Mouse (Mus musculus) embryonic facial prominence, embryonic 14.5 days (tissue): ENCODE data around the gene Eif3k. TPM values are rescaled to one million over a fixed set of nuclear protein-coding genes. Genes with fewer than 3 reads are reported as not detected.
"Not testable (repeated sequence)": the region's sequence is repeated elsewhere in the genome, so short reads cannot be mapped to it uniquely, and the experiment has no call there.

ENCODE experiments used
- ATAC-seq: fragments of 200-750 bp; cut with Nextera tagmentation; 2 replicates; pipeline ENCODE4 v1.8.0; 2017; ENCODE audit warnings: low read depth, moderate number of reproducible peaks, moderate TSS enrichment
- DNase-seq: peaks from one replicate; pipeline ENCODE4 v3.0.0-alpha.2; 2015; ENCODE audit warnings: low spot score
- H3K27ac ChIP-seq: fragments of 300-500 bp; sonication (generic); replicated peaks from 2 replicates; pipeline ENCODE4 v1.5.1; 2014; ENCODE audit warnings: low read depth, mild to moderate bottlenecking, low read length, moderate library complexity
- H3K27me3 ChIP-seq: fragments of 300-500 bp; sonication (generic); replicated peaks from 2 replicates; pipeline ENCODE4 v1.6.1; 2014; ENCODE audit warnings: low read length; ENCODE audit not compliant: control insufficient read depth, insufficient read depth
- H3K36me3 ChIP-seq: fragments of 300-500 bp; sonication (generic); 2 replicates; pipeline ENCODE4 v1.6.1; 2014; ENCODE audit warnings: low read length, mixed read lengths; ENCODE audit not compliant: control insufficient read depth, insufficient read depth
- H3K4me1 ChIP-seq: fragments of 300-500 bp; sonication (generic); 2 replicates; pipeline ENCODE4 v1.6.1; 2014; ENCODE audit warnings: antibody characterized with exemption, low read length; ENCODE audit not compliant: control insufficient read depth, insufficient read depth
- H3K4me2 ChIP-seq: fragments of 300-500 bp; sonication (generic); 2 replicates; pipeline ENCODE4 v1.6.1; 2014; ENCODE audit warnings: low read depth, mild to moderate bottlenecking, low read length, moderate library complexity, mixed read lengths
- H3K4me3 ChIP-seq: fragments of 300-500 bp; sonication (generic); 2 replicates; pipeline ENCODE4 v1.5.1; 2014; ENCODE audit warnings: low read depth, mild to moderate bottlenecking, low read length
- H3K9ac ChIP-seq: fragments of 300-500 bp; sonication (generic); 2 replicates; pipeline ENCODE4 v1.6.1; 2014; ENCODE audit warnings: low read depth, mild to moderate bottlenecking, low read length, moderate library complexity, mixed read lengths
- H3K9me3 ChIP-seq: fragments of 300-500 bp; sonication (generic); 2 replicates; pipeline ENCODE4 v1.6.1; 2016; ENCODE audit warnings: low read length; ENCODE audit not compliant: control insufficient read depth
- WGBS: fragments of 180-500 bp; shearing (Covaris S2); extraction: QIAGEN DNeasy Blood & Tissue Kit; methylation state at CpG from one replicate; pipeline ENCODE4 v1.1.7; 2014; 5-methylcytosine and 5-hydroxymethylcytosine counted together
- polyA plus RNA-seq: library from polyadenylated mRNA; unstranded; fragments of >200 nt; fragmentation: Nextera tagmentation; extraction: Ambion mirVana; gene quantifications from 2 replicates; pipeline ENCODE4 v1.2.1, GENCODE M21; 2014

The Eif3k gene
- polyA plus RNA-seq, 1 experiment from 2014 or later = 403 TPM

DNA sequence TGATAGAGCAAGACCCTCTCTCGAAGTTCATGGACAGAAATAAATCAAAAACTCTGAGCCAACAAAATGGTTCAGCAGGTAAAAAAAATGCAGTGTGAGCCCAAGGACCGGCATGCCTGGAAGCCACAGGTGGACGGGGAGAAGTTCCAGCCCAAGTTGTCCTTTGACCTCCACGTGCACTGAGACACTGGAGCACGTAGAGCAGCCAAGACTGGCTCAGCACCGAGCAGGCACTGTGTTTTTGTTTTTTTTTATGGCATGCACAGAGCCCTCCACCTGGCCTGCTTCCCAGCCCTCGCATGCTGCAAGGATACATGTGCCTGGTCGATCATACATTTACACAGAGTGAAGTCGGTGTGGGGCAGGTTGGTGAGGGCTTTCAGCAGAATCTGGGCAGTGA, 4.1 kb downstream of the Eif3k start:
- no peak overlapping the region for H3K9ac ChIP-seq
- H3K27ac ChIP-seq = no peak overlapping the region
- no peak for ATAC-seq
- WGBS = 86% methylated on average over 9 of the region's 9 CpGs
- H3K36me3 ChIP-seq = peaks cover 67% of the 10 kb centered on the region
- DNase-seq = no peak
- no peaks in the 10 kb centered on the region for H3K9me3 ChIP-seq
- no peak overlapping the region for H3K4me3 ChIP-seq
- no peak overlapping the region for H3K4me2 ChIP-seq
- H3K27me3 ChIP-seq = no peaks in the 10 kb centered on the region
- peaks cover 2% of the 10 kb centered on the region for H3K4me1 ChIP-seq

DNA sequence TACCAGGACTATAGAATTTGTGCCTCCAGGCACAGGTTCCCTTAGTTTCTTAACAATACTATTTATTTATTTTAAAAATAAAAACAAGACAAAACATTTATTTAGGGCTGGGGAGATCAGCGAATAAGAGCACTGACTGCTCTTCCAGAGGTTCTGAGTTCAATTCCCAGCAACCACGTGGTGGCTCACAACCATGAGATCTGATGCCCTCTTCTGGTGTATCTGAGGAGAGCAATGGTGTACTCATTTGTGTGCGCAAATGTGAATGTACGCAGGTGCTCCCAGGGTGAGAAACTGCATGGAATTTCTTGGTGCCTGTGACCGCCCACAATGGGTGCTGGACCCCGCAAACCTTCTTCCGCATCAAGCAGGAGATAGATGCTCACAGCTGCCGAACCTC, 8.6 kb downstream of the Eif3k start:
- Histone ChIP-seq H3K4me1 (no peaks in the 10 kb centered on the region), H3K36me3 (peaks cover 74% of the 10 kb centered on the region), H3K4me2 (no peak overlapping the region), H3K27ac (no peak overlapping the region), H3K4me3 (no peak overlapping the region), H3K27me3 (no peaks in the 10 kb centered on the region), H3K9ac (no peak overlapping the region), H3K9me3 (no peaks in the 10 kb centered on the region)
- DNase-seq (no peak), ATAC-seq (no peak)
- WGBS = 81% methylated on average over 8 of the region's 8 CpGs

DNA sequence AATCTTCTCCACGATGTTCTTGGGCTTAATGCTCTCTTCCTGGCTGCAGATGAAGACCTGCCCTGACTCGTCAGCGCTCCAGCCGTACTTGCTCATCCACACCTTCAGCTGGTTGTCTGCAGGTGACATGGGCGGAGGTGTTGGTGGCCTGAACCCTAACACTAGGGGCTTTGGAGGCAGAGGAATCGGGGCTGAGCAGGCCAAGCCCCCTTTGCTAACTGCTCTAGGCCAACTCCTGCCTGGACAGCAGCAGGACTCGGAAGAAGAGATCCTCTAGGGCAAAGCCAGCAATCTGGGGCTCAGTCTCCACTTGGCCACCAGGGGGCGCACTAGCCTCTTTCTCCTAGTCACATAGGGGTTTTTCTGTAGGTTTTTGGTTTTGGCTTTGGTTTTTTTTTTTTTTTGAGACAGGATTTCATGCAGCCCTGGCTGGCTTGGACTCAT, 9.1 kb downstream of the Eif3k start:
- Histone ChIP-seq H3K9ac (no peak overlapping the region), H3K4me2 (no peak overlapping the region), H3K36me3 (peaks cover 69% of the 10 kb centered on the region), H3K4me1 (no peaks in the 10 kb centered on the region), H3K27me3 (no peaks in the 10 kb centered on the region), H3K27ac (no peak overlapping the region), H3K4me3 (no peak overlapping the region), H3K9me3 (no peaks in the 10 kb centered on the region)
- 0 out of 2 replicates have a peak, but pooled peaks have one; percentile 4 for ATAC-seq
- DNase-seq = peak; percentile 79
- WGBS = 63% methylated on average over 8 of the region's 8 CpGs

DNA sequence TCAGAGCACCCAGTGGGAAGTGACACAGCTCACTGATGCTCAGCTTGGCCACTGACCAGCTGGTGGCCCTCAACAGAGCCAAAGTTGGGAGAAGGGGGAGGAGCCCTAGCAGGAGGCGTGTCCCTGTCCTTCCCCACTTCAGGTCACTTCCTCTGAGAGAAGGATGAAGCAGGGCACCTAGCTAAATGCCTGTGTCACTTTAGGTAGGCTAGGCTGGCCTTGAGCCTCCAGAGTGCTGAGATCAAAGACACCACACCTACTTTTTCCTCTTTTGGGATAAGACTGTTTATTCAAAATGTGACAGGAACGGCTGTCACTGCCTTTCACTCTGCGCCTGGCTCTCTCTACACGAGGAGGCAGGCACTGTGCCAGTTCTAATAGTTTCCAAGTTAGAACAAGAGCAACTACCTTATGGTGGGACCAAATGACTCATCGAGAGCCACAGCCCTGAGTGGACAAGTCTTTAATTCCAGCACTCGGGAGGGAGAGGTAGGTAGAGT, 9.8 kb downstream of the Eif3k start:
- no peaks in the 10 kb centered on the region for H3K9me3 ChIP-seq
- H3K9ac ChIP-seq = no peak overlapping the region
- WGBS = 67% methylated on average over 6 of the region's 6 CpGs
- H3K27ac ChIP-seq = no peak overlapping the region
- peaks cover 62% of the 10 kb centered on the region for H3K36me3 ChIP-seq
- no peak overlapping the region for H3K4me2 ChIP-seq
- no peak overlapping the region for H3K4me3 ChIP-seq
- no peaks in the 10 kb centered on the region for H3K27me3 ChIP-seq
- no peaks in the 10 kb centered on the region for H3K4me1 ChIP-seq
- DNase-seq (peak; percentile 64), ATAC-seq (no peak)

DNA sequence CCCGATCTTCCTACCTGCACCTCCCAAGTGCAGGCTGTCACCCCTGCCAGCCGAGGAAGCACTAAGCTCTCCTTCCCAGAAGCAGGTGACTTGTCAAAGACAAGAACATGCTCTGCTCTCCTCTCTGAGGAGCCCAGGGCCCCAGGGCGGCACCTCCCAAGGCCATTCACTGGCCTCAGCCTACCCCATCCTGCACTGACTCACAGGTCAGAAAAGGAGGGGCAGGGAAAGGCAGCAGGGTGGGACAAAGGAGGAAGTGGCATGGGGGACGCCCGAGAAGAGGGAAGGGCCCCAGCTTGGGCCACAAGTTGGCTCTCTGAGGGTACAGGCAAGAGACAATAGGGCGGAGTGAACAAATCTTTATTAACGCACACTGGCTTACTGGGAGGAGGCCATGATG, 10.6 kb downstream of the Eif3k start:
- no peak overlapping the region for H3K4me2 ChIP-seq
- no peaks in the 10 kb centered on the region for H3K27me3 ChIP-seq
- no peaks in the 10 kb centered on the region for H3K4me1 ChIP-seq
- no peak overlapping the region for H3K9ac ChIP-seq
- DNase-seq (no peak), ATAC-seq (no peak)
- WGBS = 86% methylated on average over 7 of the region's 7 CpGs
- H3K9me3 ChIP-seq = no peaks in the 10 kb centered on the region
- H3K27ac ChIP-seq = no peak overlapping the region
- H3K4me3 ChIP-seq = no peak overlapping the region
- peaks cover 54% of the 10 kb centered on the region for H3K36me3 ChIP-seq

DNA sequence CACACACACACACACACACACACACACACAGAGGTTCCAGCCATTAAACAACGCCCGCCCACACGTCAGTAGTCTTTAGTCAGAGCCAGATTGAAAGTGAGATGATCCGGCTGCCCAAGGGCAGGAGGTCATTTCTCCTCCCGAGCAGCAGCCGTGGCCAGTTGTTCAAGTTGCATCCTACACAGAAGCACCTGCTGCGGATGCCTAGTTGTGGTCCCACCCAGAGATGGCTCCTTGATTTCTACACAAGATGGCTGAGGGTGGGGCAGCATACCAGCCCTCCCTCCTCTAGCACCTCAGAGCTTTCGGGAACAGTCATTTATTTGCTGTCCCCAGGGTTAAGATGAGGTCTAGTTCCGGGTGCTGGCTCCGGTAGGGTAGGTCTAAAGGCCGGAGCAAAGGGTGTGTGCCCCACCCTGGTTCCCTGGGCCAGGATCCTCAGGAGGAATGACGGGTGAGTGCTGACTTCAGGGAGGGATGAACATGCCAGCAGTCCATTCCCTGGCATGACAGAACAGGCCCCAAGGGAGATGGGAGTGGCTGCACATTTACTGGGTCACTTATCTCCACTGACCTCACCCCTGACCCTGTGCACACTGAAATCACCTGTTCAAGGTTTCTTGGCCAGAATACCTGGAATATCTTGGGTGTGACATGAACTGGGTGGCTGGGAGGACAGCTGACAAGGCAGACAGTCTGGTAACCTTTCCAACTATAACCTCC, 11.8 kb downstream of the Eif3k start:
- H3K4me2 ChIP-seq = no peak overlapping the region
- H3K4me3 ChIP-seq = no peak overlapping the region
- DNase-seq (no peak), ATAC-seq (peak; percentile 23; the same call in 1 of the 2 replicates)
- no peaks in the 10 kb centered on the region for H3K27me3 ChIP-seq
- H3K4me1 ChIP-seq = no peaks in the 10 kb centered on the region
- peaks cover 48% of the 10 kb centered on the region for H3K36me3 ChIP-seq
- 70% methylated on average over 12 of the region's 12 CpGs for WGBS
- no peak overlapping the region for H3K27ac ChIP-seq
- no peak overlapping the region for H3K9ac ChIP-seq
- H3K9me3 ChIP-seq = no peaks in the 10 kb centered on the region

DNA sequence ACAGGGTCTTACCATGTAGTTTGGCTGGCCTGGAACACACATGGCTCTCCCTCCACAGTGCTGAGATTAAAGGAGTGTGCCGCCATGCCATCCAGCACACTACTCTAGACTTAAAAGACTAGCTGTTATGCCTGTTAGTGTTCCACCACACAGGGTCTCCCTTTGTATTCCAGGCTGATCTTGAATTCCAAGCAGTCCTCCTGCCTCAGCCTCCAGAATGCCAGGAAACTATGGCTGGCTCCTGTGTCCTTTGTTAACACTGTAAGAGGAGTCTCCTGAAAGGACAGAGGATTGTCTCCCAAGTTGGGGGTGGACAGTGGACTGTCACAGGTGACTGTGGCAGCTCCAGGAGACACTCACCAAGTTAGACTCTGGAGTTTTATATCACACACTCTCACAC, 12.4 kb downstream of the Eif3k start:
- Histone ChIP-seq H3K4me2 (no peak overlapping the region), H3K27me3 (no peaks in the 10 kb centered on the region), H3K4me1 (no peaks in the 10 kb centered on the region), H3K9ac (no peak overlapping the region), H3K27ac (no peak overlapping the region), H3K36me3 (peaks cover 43% of the 10 kb centered on the region), H3K9me3 (no peaks in the 10 kb centered on the region), H3K4me3 (no peak overlapping the region)
- ATAC-seq (no peak), DNase-seq (no peak)
- 79% methylated on average over 1 of the region's 1 CpGs for WGBS

DNA sequence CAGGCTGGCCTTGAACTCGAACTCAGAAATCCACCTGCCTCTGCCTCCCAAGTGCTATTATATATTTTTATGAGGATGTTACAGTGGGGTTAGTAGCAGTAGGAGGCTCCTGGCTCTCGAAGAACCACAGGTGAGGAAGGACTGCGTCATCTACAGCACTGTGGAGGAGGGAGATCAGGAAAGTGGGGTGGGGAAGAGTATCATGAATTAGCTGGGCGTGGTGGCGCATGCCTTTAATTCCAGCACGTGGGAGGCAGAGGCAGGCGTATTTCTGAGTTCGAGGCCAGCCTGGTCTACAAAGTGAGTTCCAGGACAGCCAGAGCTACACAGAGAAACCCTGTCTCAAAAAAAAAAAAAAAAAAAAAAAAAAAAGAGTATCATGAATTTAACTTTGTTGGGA, 13.5 kb downstream of the Eif3k start:
- peaks cover 31% of the 10 kb centered on the region for H3K36me3 ChIP-seq
- not testable (repeated sequence) for H3K9ac ChIP-seq, H3K4me1 ChIP-seq, H3K4me3 ChIP-seq, H3K27ac ChIP-seq, H3K9me3 ChIP-seq, H3K27me3 ChIP-seq, H3K4me2 ChIP-seq, ATAC-seq, DNase-seq
- WGBS = 98% methylated on average over 8 of the region's 8 CpGs
